Mouse (Mus musculus): Measurements from ENCODE around the gene Gcc2.
A peak's percentile ranks its signal among the peaks of the same experiment; 100 is the strongest.
"Not testable (repeated sequence)": the region's sequence is repeated elsewhere in the genome, so short reads cannot be mapped to it uniquely, and the experiment has no call there.

The Gcc2 gene

DNA sequence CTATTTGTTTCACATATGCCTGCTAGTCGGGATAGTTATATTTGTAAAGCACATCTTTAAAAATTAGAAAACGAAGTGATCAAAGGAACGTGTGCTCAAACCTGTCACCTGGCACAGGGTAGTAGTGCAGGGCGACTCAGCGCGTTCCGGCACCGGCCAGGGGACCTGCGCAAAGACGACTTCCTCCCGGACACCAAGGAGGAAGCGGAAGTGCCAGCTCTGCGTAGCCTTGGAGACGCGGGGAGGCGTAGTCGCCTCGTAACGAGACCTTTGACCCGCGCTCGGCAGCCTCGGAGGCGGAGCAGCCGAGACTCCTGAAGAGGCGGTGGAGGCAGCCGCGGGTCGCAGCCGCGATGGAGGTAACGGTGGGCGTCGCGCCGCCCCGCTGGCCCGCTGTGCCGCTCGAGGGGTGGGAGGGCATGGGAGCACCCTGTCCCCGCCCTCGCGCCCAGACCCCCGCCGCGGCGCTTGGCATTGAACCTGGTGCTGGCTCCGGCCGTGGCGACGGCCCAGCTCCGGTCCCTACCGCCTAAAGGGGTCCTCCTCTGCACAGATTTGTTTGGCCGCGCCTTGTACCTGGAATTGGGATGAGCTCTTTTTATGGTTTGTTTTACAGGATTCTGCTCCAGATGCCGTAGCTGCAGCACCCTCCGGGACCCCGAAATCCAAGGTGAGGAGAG is at the start of gene Gcc2:
Gcc2 (plus strand) TSS at position 285 of the 680 bp plus-strand sequence.
- peak; percentile 93 for DNase-seq (ENCODE audit: extremely low spot score, low spot score)

DNA sequence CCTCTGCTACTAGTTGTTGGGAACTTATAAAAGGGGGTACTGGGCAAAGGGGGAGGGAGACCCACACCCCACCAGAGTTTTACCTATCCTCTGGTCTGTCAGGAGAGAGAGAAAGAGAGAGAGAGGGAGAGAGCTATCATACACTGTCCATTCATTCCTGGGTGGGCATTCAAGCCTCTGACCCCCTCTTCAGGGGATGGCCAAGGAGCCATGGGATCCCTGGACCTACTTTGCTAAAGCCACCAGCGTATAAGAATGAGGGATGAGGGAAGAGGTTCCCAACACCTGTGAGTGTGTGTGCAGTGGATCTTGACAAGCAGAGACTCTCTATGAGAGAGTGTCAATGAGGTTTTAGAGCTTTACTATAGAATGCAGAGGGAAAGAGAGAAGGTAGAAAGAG is 49.3 kb upstream of the Gcc2 start:
- no peak for DNase-seq (ENCODE audit: extremely low spot score, low spot score)

DNA sequence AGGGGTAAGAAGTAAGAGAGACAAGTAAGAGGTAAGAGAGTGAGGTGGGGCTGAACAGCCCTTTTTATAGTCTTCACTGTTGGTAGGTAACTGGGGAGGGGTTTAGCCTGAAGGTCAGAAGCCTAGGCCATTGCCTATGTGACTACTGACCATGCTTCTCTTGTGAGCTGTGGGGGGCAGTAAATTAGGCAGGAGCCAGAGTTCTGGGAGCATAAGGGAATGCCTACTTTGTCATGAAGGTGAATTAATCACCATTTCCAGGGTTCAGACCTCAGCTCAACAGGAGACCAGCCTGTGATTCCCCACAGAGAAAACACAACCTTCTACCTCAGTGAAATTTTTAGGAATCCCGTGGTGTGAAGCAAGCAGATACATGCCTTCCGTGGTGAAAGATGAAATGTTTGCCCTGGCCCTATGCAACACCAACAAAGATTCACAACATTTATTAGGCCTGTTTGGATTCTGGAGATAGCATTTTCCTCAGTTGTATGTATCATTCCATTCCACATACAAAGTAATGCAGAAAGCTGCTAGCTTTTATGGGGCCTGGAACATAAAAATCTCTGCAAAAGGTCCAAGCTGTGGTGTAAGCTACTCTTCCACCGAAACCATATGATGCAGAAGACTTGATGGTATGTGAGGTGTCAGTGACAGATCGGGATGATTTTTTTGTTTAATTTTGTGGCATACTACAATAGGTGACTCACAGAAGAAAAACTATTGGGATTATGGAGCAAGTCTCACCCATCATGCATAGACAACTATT is 48.5 kb upstream of the Gcc2 start:
- no peak for DNase-seq (ENCODE audit: extremely low spot score, low spot score)

DNA sequence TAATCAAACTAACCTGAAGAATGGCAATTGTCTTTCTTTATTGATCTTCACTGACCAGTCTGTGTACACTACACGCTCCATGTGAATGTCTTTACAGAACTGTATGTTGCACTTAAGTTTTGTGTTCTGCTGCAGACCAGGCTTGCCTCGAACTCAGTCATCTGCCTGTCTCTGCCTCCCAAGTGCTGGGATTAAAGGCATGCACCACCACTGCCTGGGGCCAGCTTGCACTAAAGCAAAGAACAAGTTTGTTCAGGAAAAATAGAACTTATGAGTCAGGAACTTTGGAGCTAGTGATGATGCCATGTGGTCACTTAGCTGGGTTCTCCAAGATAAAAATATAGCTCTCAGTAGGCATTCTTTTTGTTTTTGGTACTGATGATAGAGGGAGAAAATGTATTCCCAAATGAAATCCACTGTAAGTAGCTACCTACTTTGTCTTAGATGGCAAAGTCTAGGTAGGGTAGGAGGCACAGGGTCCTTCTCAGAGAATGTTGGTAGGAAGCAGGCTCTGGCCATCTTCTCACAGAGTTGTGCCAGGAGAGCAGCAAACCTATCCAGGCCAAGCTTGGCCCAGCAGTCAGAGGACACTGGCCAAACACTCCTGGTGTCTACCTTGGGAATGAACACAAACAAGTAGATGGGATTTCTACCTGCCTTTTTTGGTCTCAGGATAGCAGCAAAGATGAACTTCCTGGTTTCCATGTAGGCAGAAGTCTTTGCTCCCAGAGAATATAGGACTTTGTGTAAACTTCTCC is 45.4 kb upstream of the Gcc2 start:
- DNase-seq (ENCODE audit: extremely low spot score, low spot score): no peak

DNA sequence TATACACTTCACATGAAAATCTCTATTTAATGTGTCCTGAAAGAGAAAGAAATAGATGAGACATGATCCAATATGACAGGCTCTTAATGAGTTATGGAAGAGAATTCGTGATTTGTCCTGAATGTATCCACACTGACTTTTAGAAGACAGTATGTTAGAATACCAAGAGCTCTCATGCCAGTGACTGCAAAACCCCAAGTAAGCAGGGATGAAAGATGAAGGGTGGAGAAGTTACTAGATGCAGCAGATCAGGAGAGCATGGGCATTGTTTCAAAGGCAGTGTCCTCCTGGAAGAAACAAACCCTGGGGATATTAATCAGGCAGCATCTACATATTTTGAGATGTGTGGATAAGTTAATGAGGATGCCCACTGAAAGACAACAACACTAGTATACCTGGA is 44.8 kb upstream of the Gcc2 start:
- no peak for DNase-seq (ENCODE audit: extremely low spot score, low spot score)

DNA sequence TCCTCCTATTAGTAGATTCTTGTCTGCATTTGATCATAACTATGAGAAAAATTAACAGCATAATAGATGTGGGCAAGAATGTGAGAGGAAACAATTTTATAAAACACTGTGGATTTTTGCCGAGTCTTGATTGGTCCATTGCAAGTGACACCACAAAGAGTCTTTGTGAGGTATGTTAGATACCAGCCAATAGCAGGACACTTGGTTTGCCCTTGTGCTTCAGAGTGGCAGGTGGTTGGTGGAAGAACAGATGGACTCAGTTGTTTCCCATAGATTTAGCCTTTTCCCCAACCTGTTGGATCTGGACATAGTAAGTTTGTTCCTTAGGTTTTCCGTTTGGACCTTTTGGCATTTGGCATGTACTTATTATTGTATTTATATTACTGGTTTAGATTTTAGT is 44.1 kb upstream of the Gcc2 start:
- DNase-seq (ENCODE audit: extremely low spot score, low spot score): no peak

DNA sequence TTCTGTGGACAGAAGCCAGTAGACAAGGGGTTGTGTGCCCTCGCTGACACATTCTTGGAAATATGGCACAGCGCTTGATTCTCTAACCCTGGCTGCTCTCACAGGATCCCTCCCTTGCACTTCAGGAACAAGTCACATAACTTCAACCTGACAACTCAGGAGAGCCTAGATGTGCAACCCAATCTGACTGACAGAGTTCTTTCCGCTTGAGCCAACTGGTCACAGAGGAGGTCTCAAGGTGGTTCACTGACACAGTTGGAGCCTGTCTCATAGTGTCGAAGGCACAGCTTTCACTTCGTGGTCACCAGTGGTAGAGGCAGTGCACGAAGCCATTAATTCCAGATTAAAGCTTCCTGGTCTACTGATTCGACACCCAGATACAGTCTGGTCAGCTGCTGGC is 43.1 kb upstream of the Gcc2 start:
- DNase-seq (ENCODE audit: extremely low spot score, low spot score): no peak

DNA sequence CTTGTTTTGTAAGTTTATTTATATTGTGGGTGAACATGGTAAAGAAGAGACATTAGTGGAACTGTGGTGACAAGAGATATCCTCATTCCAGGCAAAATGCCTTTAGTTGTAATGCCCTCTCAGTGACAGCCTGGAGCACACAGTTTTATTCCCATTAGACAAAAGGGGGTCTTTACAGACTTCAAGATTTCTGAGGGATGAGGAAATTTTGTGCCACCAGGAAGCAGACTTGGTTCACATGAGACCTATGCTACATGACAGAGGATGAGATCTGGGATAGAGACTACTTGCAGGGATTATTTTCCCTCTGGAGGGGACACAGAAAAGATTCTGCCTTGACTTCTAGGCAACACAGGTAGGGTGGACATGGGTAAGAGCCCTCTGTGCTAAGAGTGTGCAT is 40.8 kb upstream of the Gcc2 start:
- no peak for DNase-seq (ENCODE audit: extremely low spot score, low spot score)

DNA sequence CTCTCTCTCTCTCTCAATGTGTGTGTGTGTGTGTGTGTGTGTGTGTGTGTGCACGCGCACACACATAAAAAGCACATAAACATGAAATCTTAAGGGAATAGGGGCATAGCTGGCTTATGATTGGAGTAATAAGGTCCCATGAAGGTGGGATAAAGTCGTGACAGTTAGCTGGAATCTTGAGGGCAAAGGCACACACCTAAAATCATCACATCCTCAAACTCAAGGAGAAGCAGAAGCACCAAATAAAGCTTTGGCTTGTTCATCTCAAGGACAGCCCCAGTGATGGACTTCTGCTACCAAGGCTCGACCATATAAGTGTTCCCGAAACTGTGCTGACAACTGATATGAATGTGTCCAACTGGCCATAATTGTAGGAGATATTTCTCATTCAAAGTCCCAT is 40.4 kb upstream of the Gcc2 start:
- no peak for DNase-seq (ENCODE audit: extremely low spot score, low spot score)

DNA sequence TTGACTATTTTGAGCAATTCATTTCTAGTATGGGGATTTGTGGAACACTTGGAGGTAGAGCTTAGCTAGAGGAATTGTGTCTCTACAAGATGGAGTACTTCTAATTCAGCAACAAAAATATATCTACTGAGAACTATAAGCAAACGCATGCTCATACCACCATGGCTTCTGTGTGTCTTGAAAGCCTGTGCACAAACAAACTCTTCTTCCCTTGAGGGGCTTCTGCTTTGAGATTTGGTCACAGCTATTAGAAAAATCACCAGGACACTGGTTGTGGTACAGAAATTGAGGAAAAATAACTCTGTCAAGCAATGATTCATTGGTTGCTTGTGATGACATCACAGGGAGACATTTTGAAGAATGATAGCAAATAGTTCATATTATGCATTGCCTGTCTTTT is 39.9 kb upstream of the Gcc2 start:
- no peak for DNase-seq (ENCODE audit: extremely low spot score, low spot score)

DNA sequence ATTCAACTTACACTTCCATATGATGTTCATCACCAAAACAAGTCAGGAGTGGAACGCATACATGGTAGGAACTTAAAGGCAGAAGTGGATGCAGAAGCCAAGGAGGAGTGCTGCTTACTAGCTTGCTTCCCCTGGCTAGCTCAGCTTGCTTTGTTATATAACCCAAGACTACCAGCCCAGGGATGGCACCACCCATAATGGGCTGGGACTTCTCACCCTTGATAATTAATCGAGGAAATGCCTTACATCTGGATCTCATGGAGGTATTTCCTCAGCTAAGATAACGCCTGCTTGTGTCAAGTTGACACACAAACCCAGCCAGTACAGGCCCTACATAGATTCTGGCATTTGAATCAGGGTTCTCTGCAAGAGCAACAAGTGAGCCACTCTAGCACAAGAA is 37.9 kb upstream of the Gcc2 start:
- no peak for DNase-seq (ENCODE audit: extremely low spot score, low spot score)

DNA sequence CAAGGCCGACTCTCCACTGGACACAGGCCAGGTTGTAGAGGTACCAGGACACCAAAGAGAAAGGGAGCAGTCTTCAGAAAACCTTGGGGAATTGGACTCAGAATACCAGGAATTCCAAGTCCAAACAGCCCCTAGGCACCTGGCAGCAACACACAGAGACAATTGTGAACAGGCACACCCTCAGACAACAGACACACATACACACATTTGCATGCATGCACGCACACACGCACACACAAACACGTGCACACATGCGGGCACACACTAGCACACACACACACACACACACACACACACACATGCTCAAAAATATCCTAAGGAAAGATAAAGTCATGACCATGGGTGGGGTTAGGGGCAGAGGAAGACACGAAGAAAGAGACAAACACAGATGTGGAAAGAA is 34.6 kb upstream of the Gcc2 start:
- DNase-seq (ENCODE audit: extremely low spot score, low spot score): no peak

DNA sequence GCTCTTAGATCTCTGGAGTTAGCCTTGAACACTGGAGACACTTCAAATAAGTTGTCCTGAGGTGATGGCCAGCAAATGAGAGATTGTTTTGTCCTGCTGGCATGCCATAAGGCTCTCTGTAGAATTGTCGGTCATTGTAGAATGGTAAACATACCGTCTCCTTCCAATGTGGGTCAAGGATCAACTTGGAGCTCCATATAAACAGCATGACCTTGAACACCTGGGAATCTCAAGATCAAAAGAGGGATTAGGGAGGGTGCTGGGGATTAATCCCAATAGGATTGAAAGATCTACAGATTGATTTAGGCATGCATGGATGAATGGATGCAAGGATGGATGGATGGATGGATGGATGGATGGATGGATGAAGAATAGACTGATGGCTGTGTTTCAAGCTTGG is 33.7 kb upstream of the Gcc2 start:
- not testable (repeated sequence) for DNase-seq (ENCODE audit: extremely low spot score, low spot score)

DNA sequence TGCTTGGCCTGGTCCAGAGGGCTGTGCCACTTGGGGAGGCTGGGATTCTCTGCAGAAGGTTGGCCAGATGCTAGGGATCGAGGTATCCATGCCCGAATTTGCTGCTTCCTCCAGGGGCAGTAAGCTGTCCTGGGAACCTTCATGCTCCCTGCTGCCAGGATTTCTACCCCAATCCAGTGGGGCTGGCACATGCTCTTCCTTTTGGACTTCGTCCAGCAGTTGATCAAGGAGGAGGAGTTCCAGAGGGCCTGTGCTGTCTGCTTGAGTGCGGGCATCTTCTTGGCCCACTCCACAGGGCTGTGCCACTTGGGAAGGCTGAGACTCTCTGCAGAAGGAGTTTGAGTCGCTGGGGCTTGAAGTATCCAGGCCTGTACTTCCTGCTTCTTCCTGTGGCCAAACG is 32.1 kb upstream of the Gcc2 start:
- DNase-seq (ENCODE audit: extremely low spot score, low spot score): not testable (repeated sequence)

DNA sequence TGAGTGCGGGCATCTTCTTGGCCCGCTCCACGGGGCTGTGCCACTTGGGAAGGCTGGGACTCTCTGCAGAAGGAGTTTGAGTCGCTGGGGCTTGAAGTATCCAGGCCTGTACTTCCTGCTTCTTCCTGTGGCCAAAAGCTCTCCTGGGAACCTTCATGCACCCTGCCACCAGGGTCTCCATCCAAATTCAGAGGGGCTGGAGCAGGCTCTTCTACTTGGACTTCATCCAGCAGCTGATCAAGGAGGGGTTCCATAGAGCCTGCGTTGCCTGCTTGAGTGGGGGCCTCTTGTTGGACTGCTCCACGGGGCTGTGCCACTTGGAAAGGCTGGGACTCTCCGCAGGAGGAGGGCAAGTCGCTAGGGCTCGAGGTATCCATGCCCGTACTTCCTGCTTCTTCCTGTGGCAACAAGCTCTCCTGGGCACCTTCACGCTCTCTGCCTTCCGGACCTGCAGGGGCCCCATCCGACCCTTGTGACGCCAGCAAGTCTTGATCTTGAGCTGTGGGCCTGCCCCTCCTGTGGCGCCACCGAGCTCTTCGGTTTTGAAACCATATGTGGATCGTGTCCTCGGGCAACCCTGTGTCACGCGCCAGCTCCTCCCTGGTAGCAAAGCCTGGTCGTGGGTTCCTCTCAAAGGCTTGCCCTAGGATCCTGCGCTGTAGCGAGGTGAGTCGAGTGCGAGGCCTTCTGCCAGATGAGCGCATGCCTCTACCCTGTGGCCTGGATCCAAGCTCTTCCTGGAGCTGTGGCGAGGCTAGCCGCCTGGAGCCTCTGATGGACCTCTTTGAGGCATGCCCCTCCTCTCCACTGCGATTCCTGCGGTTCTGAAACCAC is 31.1 kb upstream of the Gcc2 start:
- peak; percentile 38 for DNase-seq (ENCODE audit: extremely low spot score, low spot score)

DNA sequence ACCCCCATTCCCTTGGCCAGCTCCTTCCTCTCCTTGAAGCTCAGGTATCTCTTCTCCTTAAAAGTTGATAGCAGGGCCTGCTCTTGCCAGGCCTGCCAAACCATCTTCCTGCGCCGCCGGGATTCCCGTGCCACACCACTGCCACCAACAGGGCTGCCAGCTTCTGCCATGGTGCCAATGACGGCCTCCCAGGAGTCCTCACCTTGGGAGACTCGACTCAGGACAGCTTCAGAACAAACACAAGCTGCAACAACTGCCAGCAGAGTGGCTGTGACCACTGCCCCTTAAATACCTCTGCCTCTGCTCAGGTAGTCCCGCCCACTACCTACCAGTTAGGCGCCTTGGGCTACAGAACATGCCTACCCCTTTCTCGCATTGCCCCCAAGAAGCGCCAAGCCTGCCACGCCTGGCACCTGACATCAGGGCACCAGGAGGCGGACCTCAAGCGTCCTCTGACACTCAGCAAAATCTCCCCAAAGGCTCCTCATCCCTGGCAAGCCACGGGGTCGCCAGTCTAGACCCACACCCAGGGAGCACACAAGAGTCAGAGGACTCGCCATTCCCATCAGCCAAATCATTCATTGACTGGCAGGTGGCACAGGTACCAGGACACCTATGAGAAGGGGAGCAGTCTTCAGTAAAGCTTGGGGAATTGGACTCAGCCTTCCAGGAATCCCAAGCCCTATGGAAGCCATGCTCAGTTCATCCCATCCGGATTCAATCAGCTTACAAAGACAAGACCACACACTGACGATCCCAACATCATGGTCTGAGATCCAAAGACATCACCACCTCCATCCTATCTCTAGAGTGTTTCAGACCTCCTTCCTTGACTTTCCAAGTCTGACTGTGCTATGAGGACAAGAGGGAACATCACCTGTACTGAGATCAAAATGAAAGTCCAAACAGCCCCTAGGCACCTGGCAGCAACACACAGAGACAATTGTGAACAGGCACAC is 30.2 kb upstream of the Gcc2 start, which contains the start of gene AW822073:
AW822073 (minus strand) TSS at position 104 of the 959 bp plus-strand sequence.
- not testable (repeated sequence) for DNase-seq (ENCODE audit: extremely low spot score, low spot score)

DNA sequence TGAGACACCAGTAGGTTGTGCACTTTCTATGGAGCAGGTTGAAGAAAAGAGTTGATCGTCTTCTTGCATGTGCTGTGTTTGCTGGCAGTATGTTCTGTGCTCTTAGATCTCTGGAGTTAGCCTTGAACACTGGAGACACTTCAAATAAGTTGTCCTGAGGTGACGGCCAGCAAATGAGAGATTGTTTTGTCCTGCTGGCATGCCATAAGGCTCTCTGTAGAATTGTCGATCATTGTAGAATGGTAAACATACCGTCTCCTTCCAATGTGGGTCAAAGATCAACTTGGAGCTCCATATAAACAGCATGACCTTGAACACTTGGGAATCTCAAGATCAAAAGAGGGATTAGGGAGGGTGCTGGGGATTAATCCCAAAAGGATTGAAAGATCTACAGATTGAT is 28.9 kb upstream of the Gcc2 start:
- DNase-seq (ENCODE audit: extremely low spot score, low spot score): peak; percentile 42

DNA sequence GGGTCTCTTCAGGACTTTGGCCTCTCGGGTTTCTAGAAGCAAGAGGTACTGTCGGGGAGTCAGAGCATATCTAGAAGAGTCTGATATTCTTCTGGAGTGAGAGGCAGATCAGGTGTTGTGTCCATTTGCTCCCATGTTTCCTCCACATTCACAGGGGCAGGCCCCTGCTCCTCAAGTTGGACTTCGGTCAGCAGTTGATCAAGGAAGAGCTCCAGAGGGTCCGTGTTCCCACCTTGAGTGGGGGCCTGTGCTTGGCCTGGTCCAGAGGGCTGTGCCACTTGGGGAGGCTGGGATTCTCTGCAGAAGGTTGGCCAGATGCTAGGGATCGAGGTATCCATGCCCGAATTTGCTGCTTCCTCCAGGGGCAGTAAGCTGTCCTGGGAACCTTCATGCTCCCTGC is 27.5 kb upstream of the Gcc2 start:
- not testable (repeated sequence) for DNase-seq (ENCODE audit: extremely low spot score, low spot score)

DNA sequence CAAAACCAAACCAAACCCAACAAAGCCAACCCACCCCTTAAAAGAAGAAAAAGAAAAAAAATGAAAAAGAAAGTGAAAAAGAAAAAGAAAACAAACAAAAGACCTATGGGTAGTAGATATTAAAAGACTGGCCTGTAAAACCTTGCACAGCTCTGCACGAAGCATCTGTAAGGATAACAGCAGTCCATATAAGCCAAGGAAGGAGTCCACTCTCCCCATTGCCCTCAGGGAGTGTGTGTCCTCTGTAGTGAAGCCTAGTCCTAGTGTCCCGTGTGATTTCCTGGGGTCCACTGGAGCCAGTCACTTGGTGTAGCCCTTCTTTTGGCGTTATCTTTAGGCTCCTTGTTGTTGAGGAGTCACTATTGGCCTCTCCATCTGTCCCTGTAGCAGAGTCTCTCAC is 25.3 kb upstream of the Gcc2 start:
- not testable (repeated sequence) for DNase-seq (ENCODE audit: extremely low spot score, low spot score)

DNA sequence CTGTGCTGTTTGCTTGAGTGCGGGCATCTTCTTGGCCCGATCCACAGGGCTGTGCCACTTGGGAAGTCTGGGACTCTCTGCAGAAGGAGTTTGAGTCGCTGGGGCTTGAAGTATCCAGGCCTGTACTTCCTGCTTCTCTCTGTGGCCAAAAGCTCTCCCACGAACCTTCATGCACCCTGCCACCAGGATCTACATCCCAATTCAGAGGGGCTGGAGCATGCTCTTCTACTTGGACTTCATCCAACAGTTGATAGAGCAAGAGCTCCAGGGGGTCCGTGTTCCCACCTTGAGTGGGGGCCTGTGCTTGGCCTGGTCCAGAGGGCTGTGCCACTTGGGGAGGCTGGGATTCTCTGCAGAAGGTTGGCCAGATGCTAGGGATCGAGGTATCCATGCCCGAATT is 24.2 kb upstream of the Gcc2 start:
- DNase-seq (ENCODE audit: extremely low spot score, low spot score): not testable (repeated sequence)
